Mouse (Mus musculus) G1E (cell line): ENCODE measurements around the gene Aldh3a1. TPM values are rescaled to one million over a fixed set of nuclear protein-coding genes. Genes with fewer than 3 reads are reported as not detected.

ENCODE experiments used
- ATAC-seq: 2 replicates; pipeline ENCODE4 v1.8.0; 2016; ENCODE audit warnings: mild to moderate bottlenecking; ENCODE audit not compliant: insufficient number of reproducible peaks, poor library complexity, low FRiP score, severe bottlenecking; ENCODE audit errors: extremely low read depth
- DNase-seq: peaks from one replicate; pipeline ENCODE4 v3.0.0; 2012; ENCODE audit warnings: low spot score
- H3K27me3 ChIP-seq: 2 replicates; pipeline ENCODE4 v1.6.1; 2012; ENCODE audit warnings: mild to moderate bottlenecking, low read length, inconsistent platforms; ENCODE audit not compliant: insufficient read depth
- H3K36me3 ChIP-seq: replicated peaks from 2 replicates; pipeline ENCODE3; 2012; ENCODE audit warnings: mild to moderate bottlenecking, inconsistent platforms
- H3K4me1 ChIP-seq: 2 replicates; pipeline ENCODE4 v1.6.1; 2012; ENCODE audit warnings: low read depth, low read length, inconsistent platforms, mixed read lengths; ENCODE audit not compliant: insufficient read depth
- H3K4me3 ChIP-seq: 2 replicates; pipeline ENCODE4 v1.5.1; 2012; ENCODE audit warnings: low read depth, mild to moderate bottlenecking, inconsistent platforms, low read length, moderate library complexity, mixed read lengths
- H3K9me3 ChIP-seq: replicated peaks from 2 replicates; pipeline ENCODE4 v1.6.1; 2012; ENCODE audit warnings: inconsistent platforms
- CTCF ChIP-seq: IDR thresholded peaks from 2 replicates; pipeline ENCODE4 v1.5.1; 2012; ENCODE audit warnings: low read depth, low read length, inconsistent platforms, mixed read lengths
- GATA1 ChIP-seq: IDR thresholded peaks from 2 replicates; pipeline ENCODE4 v1.6.1; 2012; ENCODE audit warnings: borderline replicate concordance, low read length, inconsistent platforms, mixed read lengths
- GATA2 ChIP-seq: IDR thresholded peaks from 2 replicates; pipeline ENCODE4 v1.6.1; 2012; ENCODE audit warnings: low read depth, low read length, inconsistent platforms, borderline replicate concordance
- POLR2AphosphoS5 ChIP-seq: IDR thresholded peaks from 2 replicates; pipeline ENCODE4 v1.6.1; 2012; ENCODE audit warnings: low read depth, low read length, inconsistent platforms; ENCODE audit not compliant: insufficient replicate concordance
- TAL1 ChIP-seq: conservative IDR thresholded peaks from 2 replicates; pipeline ENCODE4 v1.6.1; 2012; ENCODE audit warnings: low read depth, low read length, inconsistent platforms, mixed read lengths
- polyA plus RNA-seq: library from polyadenylated mRNA; stranded (reverse); fragments of >175 nt; gene quantifications from 2 replicates; pipeline ENCODE4 v1.2.3, GENCODE M21; 2012
- total RNA-seq, 2 experiments: library from RNA; stranded (forward) in 1 of 2; stranded (reverse) in 1 of 2; fragments of 200-1000 nt in 1 of 2; fragments of >200 nt in 1 of 2; fragmentation: Nextera tagmentation in 1 of 2; gene quantifications; 2 replicates each; pipeline ENCODE4 v1.2.3; 2014 to 2017

The Aldh3a1 gene
- total RNA-seq (2014; fragmentation: Nextera tagmentation) (0.98 TPM in 1 of 2 replicates, not detected in the other), total RNA-seq (2017) (0.12 TPM in 1 of 2 replicates, not detected in the other), polyA plus RNA-seq (not detected in 2 replicates)

DNA sequence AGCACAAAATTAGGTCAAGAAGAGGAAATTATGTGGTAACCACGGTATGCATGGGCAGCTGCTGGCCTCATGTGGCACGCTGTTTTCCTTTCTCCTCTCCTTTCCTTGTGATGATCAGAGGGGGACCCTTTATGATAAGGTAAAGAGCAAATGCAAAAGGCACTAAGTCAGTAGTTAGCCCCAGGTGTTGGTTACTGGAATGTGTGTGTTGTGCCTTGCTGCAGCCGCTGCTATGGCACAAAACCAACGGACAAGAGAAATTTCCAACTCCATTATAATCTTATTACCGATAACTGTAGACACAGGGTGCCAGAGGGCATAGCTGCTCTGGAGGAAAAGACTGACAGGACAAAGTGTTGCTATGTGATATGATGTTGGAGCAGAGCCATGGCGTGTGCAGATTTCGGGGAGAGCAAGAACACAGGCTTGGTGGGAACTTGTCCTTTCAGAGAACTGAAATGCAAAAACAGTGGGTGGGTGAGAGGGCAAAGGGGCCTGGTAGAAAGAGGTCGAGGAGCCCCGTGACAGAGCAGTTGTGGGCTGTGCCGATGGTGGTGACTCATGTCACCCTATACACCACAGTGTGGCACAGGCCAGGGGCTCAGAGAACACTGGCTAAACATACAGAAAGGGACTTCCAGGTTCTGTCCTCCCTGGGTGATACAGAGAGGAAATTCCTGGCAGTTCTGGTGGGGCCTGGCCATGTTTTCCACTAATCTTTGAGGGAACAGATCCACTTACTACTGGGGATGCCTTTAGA, at the start of gene Aldh3a1:
Aldh3a1 (plus strand) TSS at position 51 of the 760 bp plus-strand sequence.
- no peaks in the 10 kb centered on the region for H3K9me3 ChIP-seq
- H3K4me3 ChIP-seq = no peak within 1 kb of the TSS
- peaks cover 15% of the 10 kb centered on the region; the same call in 1 of the 2 replicates for H3K27me3 ChIP-seq
- no peaks in the 10 kb centered on the region for H3K4me1 ChIP-seq
- H3K36me3 ChIP-seq = no peaks in the 10 kb centered on the region
- DNase-seq (no peak), ATAC-seq (no peak)
- no peak for TF ChIP-seq POLR2AphosphoS5
- TF ChIP-seq GATA2 = no peak
- no peak for TF ChIP-seq GATA1
- no peak for TF ChIP-seq TAL1
- no peak for TF ChIP-seq CTCF

DNA sequence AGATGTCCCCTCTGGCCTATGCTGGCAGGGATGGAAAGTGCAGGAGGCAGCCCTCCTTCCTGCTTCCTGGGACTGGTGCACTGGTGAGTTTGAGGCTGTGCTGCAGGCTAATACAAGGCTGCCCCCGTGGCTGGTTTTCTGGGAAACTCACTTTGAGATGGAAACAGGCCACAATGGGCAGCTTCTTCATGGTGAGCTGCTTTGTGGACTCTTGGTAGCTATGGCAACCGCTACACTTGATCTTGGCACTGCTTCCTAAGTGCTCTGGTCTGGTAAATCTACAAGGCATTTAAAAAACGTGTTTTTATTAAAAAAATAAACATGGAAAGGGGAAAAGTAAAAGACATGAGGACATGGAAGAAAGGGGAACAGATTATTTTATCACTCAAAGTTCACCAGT, 49.2 kb upstream of the Aldh3a1 start:
- Histone ChIP-seq H3K27me3 (no peaks in the 10 kb centered on the region), H3K4me3 (no peak overlapping the region), H3K36me3 (peaks cover 99% of the 10 kb centered on the region), H3K4me1 (no peaks in the 10 kb centered on the region), H3K9me3 (no peaks in the 10 kb centered on the region)
- DNase-seq (no peak), ATAC-seq (no peak)
- TF ChIP-seq POLR2AphosphoS5 (no peak), TAL1 (no peak), GATA1 (no peak), CTCF (no peak), GATA2 (no peak)

DNA sequence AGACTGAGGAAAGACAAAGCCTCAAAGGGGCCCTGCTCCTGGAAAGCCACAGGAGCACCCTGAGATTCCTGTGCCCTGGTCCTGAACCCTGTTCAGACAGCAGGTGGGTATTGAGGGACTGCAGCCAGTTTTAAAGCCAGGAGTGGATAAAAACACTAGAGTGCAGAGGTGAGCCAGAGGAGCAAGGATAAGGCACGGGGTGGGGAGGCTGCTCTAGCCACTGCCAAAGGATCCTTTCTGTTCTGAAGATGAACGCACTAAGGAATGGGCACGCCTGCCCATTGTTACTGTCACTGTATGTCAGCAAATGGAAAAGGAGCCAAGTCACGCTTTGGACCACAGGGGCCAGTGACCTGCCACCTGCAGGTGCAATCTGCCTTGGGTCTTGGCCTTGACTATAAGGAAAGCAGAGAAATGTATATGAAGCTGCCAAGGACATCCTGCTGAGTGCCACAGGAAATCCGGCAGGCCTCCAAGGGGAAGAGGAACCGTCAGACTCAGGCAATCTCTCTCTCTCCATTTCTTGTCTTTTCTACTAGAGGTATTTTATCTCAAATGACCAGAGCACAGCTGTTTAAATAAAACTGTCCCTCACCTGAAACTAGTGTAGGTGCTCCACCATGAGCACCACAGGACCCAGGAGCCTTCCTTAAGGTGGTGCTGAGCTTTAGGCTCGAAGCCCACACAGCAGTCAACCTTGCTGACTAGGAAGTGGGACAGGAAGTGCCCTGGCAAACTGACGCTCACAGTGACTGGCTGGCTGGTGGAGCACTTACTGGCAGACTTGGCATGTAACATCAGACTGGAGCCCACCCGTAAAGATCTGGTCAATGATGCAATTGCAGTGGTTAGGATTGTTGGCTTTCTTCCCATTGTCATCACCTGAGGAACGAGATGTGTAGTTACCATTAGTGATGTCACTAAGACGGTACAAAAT, 47.3 kb upstream of the Aldh3a1 start:
- Histone ChIP-seq H3K4me1 (no peaks in the 10 kb centered on the region), H3K4me3 (no peak overlapping the region), H3K27me3 (no peaks in the 10 kb centered on the region), H3K36me3 (peaks cover 99% of the 10 kb centered on the region), H3K9me3 (no peaks in the 10 kb centered on the region)
- no peak for ATAC-seq
- no peak for TF ChIP-seq POLR2AphosphoS5
- no peak for TF ChIP-seq GATA2
- TF ChIP-seq TAL1 = no peak
- no peak for TF ChIP-seq CTCF
- TF ChIP-seq GATA1 = no peak
- no peak for DNase-seq

DNA sequence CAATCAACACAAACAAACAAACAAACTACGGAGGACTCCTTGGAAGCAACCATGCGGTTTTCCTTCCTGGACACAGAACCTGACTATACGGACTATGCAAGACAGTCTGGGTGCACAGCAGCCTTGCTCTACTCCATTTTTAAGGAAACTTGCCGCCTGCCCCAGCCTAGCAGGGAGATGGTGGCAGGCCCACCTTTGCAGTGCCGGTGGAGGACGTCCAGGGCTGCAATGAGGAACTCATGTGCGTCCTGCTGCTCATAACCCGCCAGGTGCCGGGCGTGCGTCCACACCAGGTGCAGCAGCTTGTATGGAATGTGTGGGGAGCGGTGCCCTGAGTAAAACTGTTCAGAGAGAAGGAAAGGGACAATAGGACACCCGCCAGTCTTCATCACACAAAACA, 46.2 kb upstream of the Aldh3a1 start:
- H3K4me3 ChIP-seq = no peak overlapping the region
- no peaks in the 10 kb centered on the region for H3K9me3 ChIP-seq
- ATAC-seq (no peak), DNase-seq (no peak)
- H3K36me3 ChIP-seq = peaks cover 98% of the 10 kb centered on the region
- no peaks in the 10 kb centered on the region for H3K27me3 ChIP-seq
- no peaks in the 10 kb centered on the region for H3K4me1 ChIP-seq
- TF ChIP-seq CTCF = no peak
- no peak for TF ChIP-seq TAL1
- TF ChIP-seq GATA1 = no peak
- TF ChIP-seq POLR2AphosphoS5 = no peak
- TF ChIP-seq GATA2 = no peak

DNA sequence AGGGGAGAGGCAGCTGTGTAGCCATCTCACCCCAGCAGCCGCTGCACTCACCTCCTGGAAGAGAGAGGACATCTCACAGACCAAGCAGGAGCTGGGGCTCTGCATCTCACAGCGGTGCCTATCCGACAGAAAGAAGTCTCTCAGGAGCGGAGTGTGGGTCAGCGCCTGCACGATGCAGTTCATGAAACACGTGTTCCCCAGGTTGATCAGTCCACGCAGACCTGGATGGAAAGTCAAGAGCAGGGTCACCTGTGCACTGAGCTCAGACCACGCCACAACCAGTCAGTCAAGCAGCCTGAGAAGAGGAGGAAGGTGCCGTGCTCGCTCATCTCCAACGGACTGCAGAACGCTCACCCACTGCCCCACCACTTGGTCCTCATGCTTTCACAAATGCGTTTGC, 44.6 kb upstream of the Aldh3a1 start:
- Histone ChIP-seq H3K4me1 (no peaks in the 10 kb centered on the region), H3K4me3 (no peak overlapping the region), H3K36me3 (peaks cover 97% of the 10 kb centered on the region), H3K27me3 (no peaks in the 10 kb centered on the region), H3K9me3 (no peaks in the 10 kb centered on the region)
- DNase-seq (no peak), ATAC-seq (no peak)
- TF ChIP-seq CTCF (no peak), POLR2AphosphoS5 (no peak), GATA1 (no peak), GATA2 (no peak), TAL1 (no peak)

DNA sequence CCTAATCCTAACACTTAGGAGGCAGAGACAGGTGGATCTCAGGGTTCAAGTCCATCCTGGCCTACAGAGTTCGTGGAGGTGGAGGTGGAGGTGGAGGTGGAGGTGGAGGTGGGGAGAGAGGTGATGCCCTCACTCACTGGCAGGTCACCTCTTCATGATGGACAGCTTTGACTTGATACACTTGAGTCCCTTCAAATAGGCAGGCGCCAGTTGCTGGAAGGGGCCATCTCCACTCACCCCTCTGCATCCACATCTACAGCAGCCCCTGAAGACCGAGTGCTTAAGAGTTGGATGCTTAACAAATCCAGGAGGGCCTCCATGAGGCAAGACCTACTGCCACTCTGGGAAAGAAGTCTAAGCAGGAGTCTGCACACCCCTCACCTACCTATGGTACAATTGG, 44.0 kb upstream of the Aldh3a1 start:
- H3K27me3 ChIP-seq = no peaks in the 10 kb centered on the region
- H3K4me1 ChIP-seq = 0 out of 2 replicates have a peak, but pooled peaks cover 2% of the 10 kb centered on the region
- H3K36me3 ChIP-seq = peaks cover 97% of the 10 kb centered on the region
- ATAC-seq = no peak
- no peaks in the 10 kb centered on the region for H3K9me3 ChIP-seq
- no peak for DNase-seq
- TF ChIP-seq POLR2AphosphoS5 (no peak), GATA2 (no peak), CTCF (no peak), GATA1 (no peak), TAL1 (no peak)
- H3K4me3 ChIP-seq = no peak overlapping the region
